Mouse (Mus musculus) kidney, adult 2 months (tissue): Measurements from ENCODE around the gene Mall. TPM values are rescaled to one million over a fixed set of nuclear protein-coding genes. Genes with fewer than 3 reads are reported as not detected.

ENCODE experiments used
- DNase-seq: peaks from one replicate; pipeline ENCODE4 v3.0.0; 2021
- H3K27ac ChIP-seq: fragments of 200-500 bp; 2 replicates; pipeline ENCODE4 v1.5.1; 2012; ENCODE audit warnings: low read depth, low read length, control low read depth, inconsistent platforms; ENCODE audit not compliant: insufficient read depth
- H3K27me3 ChIP-seq: fragments of 200-500 bp; replicated peaks from 2 replicates; pipeline ENCODE4 v1.6.1; 2012; ENCODE audit warnings: mild to moderate bottlenecking, moderate library complexity, low read length, inconsistent platforms; ENCODE audit not compliant: control insufficient read depth, insufficient read depth
- H3K36me3 ChIP-seq: fragments of 200-500 bp; 2 replicates; pipeline ENCODE4 v1.6.1; 2012; ENCODE audit warnings: mild to moderate bottlenecking, moderate library complexity, low read length, inconsistent platforms; ENCODE audit not compliant: control insufficient read depth, insufficient read depth
- H3K4me1 ChIP-seq: fragments of 200-500 bp; 2 replicates; pipeline ENCODE4 v1.6.1; 2011; ENCODE audit warnings: low read length; ENCODE audit not compliant: control insufficient read depth, insufficient read depth
- H3K4me3 ChIP-seq: fragments of 200-500 bp; 2 replicates; pipeline ENCODE4 v1.5.1; 2011; ENCODE audit warnings: mild to moderate bottlenecking, low read depth, low read length, control low read depth; ENCODE audit not compliant: insufficient read depth
- CTCF ChIP-seq: fragments of 200-500 bp; conservative IDR thresholded peaks from 2 replicates; pipeline ENCODE4 v1.5.1; 2011; ENCODE audit warnings: low read depth, mild to moderate bottlenecking, control low read depth, low read length, moderate library complexity, mixed read lengths; ENCODE audit not compliant: insufficient read depth, insufficient read length
- POLR2A ChIP-seq: fragments of 200-500 bp; IDR thresholded peaks from one replicate; pipeline ENCODE4 v1.6.1; 2011; ENCODE audit warnings: low read depth, low read length, control low read depth
- WGBS: fragments of 180-500 bp; shearing (Covaris S2); methylation state at CpG from one replicate; pipeline ENCODE4 v1.1.7; 2018; 5-methylcytosine and 5-hydroxymethylcytosine counted together
- polyA plus RNA-seq: library from polyadenylated mRNA; depleted of rRNA; stranded (reverse); fragments of >200 nt; gene quantifications from 2 replicates; pipeline ENCODE4 v1.2.3, GENCODE M21; 2012; rRNA removed

Mall gene
- polyA plus RNA-seq, 1 experiment = 1.3 TPM

- Histone ChIP-seq H3K4me1 (no peaks in the 10 kb centered on the region), H3K27ac (no peak overlapping the region), H3K4me3 (no peak overlapping the region), H3K27me3 (no peaks in the 10 kb centered on the region; the same call in 1 of the 2 replicates), H3K36me3 (no peaks in the 10 kb centered on the region)
- TF ChIP-seq CTCF (no peak), POLR2A (no peak)
- DNase-seq = no peak
These were observed 62.7 kb downstream of the Mall start for GRCm38 (mm10) chr2:127667015-127667414.

- no peak for DNase-seq
- Histone ChIP-seq H3K4me3 (no peak overlapping the region), H3K36me3 (no peaks in the 10 kb centered on the region), H3K27ac (no peak overlapping the region), H3K27me3 (no peaks in the 10 kb centered on the region), H3K4me1 (no peaks in the 10 kb centered on the region)
- TF ChIP-seq CTCF (no peak), POLR2A (no peak)
- 45% methylated on average over 2 of the region's 2 CpGs for WGBS
These were observed 67.0 kb downstream of the Mall start for GRCm38 (mm10) chr2:127662708-127663107.

GRCm38 (mm10) chr2:127656086-127656720 is 73.5 kb downstream of the Mall start, which contains the start of gene Mal:
Gene Mal, minus strand, starts transcription at chr2:127656695.
- peak; percentile 81 for TF ChIP-seq POLR2A
- no peak for TF ChIP-seq CTCF
- Histone ChIP-seq H3K27ac (peak within 1 kb of the TSS; percentile 94), H3K4me3 (peak within 1 kb of the TSS; percentile 88), H3K27me3 (no peaks in the 10 kb centered on the region), H3K4me1 (no peaks in the 10 kb centered on the region; the same call in 1 of the 2 replicates), H3K36me3 (no peaks in the 10 kb centered on the region)
- WGBS = under 1% methylated on average over 43 of the region's 43 CpGs
- DNase-seq = peak; percentile 88

GRCm38 (mm10) chr2:127655419-127655818 is 74.3 kb downstream of the Mall start:
- Histone ChIP-seq H3K27me3 (no peaks in the 10 kb centered on the region), H3K27ac (peak overlapping the region; percentile 83), H3K4me1 (peaks cover under 1% of the 10 kb centered on the region; the same call in 1 of the 2 replicates), H3K36me3 (no peaks in the 10 kb centered on the region), H3K4me3 (peak overlapping the region; percentile 88)
- peak; percentile 57 for DNase-seq
- no peak for TF ChIP-seq CTCF
- TF ChIP-seq POLR2A = no peak
- WGBS = 15% methylated on average over 9 of the region's 9 CpGs

- Histone ChIP-seq H3K27me3 (no peaks in the 10 kb centered on the region), H3K27ac (peak overlapping the region; percentile 83), H3K36me3 (no peaks in the 10 kb centered on the region), H3K4me1 (peaks cover 6% of the 10 kb centered on the region), H3K4me3 (peak overlapping the region; percentile 88)
- TF ChIP-seq CTCF (no peak), POLR2A (no peak)
- peak; percentile 59 for DNase-seq
- 57% methylated on average over 3 of the region's 3 CpGs for WGBS
These were observed 74.9 kb downstream of the Mall start for GRCm38 (mm10) chr2:127654786-127655185.

Other genes with a start within 250 kb of the Mall start
- gene Kcnip3, start 207.8 kb downstream of the Mall start, polyA plus RNA-seq = 4.1 and 4.7 TPM in 2 replicates
- gene Prom2, start 188.5 kb downstream of the Mall start, polyA plus RNA-seq = 15.6 and 20.5 TPM in 2 replicates
- 3.1 and 4.1 TPM in 2 replicates for gene Zfp661, start 142.8 kb downstream of the Mall start, polyA plus RNA-seq
- 72.0 and 90.4 TPM in 2 replicates for gene Mrps5, start 142.7 kb downstream of the Mall start, polyA plus RNA-seq
- gene Mal, start 73.2 kb downstream of the Mall start, polyA plus RNA-seq = 91.2 and 91.5 TPM in 2 replicates
- gene Nphp1, start 59.0 kb upstream of the Mall start, polyA plus RNA-seq = 21.0 and 25.9 TPM in 2 replicates
- 70.5 and 92.9 TPM in 2 replicates for gene Mtln, start 62.6 kb upstream of the Mall start, polyA plus RNA-seq
- 0.08 TPM in 2 replicates for gene Bub1, start 101.9 kb upstream of the Mall start, polyA plus RNA-seq
- gene Acoxl, start 108.9 kb upstream of the Mall start, polyA plus RNA-seq = 0.04 TPM in 1 of 2 replicates, not detected in the other